Mouse (Mus musculus): ENCODE measurements around the gene Olfr1217. TPM values are rescaled to one million over a fixed set of nuclear protein-coding genes. Genes with fewer than 3 reads are reported as not detected.

The Olfr1217 gene
- not detected for total RNA-seq (2021)
- long read RNA-seq, experiment 1: 0 reads
- long read RNA-seq, experiment 2: 0 reads

DNA sequence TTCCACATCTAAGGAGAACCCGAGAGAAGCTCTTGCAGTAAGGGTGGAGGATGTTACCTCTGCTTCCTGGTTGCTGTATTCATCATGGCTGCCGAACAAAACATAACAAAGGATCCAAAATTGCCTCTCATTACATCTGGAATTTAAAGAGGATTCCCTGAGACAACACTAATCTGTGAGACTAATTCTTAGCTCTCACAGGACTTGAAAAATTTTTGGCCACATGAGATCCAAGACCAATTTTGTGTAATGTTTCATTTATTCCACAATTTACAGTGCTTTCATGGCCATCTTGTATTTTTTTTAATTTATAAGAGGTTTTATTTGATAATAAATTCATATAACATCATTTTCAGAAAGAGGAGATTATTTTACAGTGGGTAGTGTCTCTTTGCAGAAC is at the start of gene Olfr1217:
Gene Olfr1217, minus strand, starts transcription at position 101 of the 400 bp plus-strand sequence.
- DNase-seq: no peak

DNA sequence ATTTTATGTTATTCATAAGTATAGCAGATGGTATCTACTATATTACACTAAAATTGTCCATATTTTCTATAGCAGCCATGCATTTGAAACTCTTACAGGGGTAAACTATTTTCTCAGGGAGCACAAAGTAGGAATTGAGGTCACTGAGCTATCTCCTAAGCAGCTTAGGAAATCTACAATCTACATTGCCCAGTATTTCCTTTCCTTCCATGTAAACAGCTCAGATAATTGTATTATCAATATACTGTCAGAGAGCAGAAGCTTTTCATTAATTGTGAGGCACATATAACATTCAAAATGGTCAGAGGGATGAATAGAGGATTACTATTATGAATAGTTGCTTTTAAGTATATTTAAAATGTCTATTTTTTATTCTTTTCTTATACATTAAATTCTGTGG is 49.6 kb upstream of the Olfr1217 start:
- DNase-seq: no peak

GRCm38 (mm10) chr2:89061087-89061486 is 29.2 kb upstream of the Olfr1217 start, which contains the start of gene Olfr1218:
TSS of gene Olfr1218 (minus strand) at chr2:89061187.
- DNase-seq: no peak

- peak; percentile 8 to 37 for DNase-seq
Observed at GRCm38 (mm10) chr2:89021436-89021835, 10.4 kb downstream of the Olfr1217 start.

DNA sequence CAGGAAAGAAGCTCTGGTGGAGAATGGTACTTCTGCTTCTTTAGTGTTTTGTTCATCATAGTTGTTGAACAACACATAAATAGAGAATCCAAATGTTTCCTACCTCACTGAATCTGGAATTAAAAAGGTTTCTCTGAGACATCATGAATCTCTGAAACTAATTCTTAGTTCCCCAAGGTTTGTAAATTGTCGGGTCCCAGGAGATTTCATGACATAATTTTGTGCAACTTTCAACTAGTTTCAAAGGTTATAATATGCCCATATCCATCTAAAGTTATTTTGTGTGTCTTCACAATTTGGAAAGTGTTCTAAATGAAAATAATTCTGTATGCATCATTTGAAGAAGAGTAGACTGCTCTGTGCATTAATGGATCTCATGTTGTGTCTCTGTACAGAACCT is 13.6 kb downstream of the Olfr1217 start, which contains the start of gene Olfr1216:
Gene Olfr1216, minus strand, starts transcription at position 101 of the 400 bp plus-strand sequence.
- DNase-seq: no peak

DNA sequence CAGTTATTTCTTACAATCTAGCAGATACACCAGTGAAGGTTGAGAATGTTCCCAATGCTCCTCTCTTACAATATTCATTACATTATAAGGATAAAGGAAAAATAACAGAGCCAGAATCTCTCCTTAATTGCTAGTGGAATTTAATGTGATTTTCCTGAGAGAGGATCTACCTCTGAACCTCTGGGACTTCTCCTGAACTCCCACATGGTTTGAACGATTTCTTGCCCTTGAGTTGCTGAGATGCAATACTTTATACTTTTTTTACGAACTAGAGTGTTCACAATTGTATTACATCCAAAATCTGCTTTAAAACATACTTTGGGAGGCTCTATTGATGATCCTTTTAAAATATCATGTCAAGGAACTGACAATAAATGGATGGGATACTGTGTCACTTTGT is 25.0 kb downstream of the Olfr1217 start, which contains the start of gene Olfr1215:
Gene Olfr1215, minus strand, starts transcription at position 101 of the 400 bp plus-strand sequence.
- no peak for DNase-seq

DNA sequence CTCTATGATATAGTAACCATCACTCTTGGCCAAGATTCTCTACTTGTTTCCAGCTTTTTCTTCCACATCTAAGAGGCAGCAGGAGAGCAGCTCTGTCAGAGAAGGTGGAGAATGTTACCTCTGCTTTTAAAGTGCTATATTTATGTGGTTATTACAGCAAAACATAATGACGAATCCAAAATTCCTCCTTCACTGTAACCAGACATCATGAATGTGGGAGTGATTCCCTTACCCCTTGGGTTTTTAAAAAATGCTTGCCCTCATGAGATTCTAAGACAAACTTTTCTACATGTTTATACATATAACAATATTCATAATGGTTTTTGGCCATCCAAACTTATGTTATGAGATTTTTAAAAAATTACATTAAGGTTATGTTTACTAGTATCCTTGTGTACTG is 39.3 kb downstream of the Olfr1217 start, which contains the start of gene Olfr1214:
Gene Olfr1214, minus strand, starts transcription at position 101 of the 400 bp plus-strand sequence.
- DNase-seq: no peak

DNA sequence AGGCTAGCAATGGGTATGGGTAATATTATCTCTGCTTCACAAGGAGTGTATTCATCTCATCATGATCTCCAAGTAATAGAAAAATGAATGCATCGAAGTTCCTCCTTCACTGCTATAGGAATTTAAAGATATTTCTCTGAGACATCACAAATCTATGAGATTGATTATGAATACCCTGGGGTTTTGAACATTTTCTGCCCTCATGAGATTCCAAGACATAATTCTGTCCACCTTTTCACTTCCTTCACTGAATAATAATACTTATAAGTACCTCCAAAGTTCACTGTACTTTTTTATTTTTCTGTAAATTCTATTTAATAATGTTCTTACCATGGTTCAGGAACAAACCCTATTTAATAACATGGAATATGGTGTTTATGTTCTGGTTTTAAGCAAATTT is 51.7 kb downstream of the Olfr1217 start, which contains the start of gene Gm13762:
Gene Gm13762, minus strand, starts transcription at position 101 of the 400 bp plus-strand sequence.
- DNase-seq: no peak

Other genes starting within 250 kb of the Olfr1217 start
- not detected for gene Olfr1201, start 239.0 kb downstream of the Olfr1217 start, total RNA-seq (2021)
- not detected for gene Olfr1202, start 217.6 kb downstream of the Olfr1217 start, total RNA-seq (2021)
- gene Olfr1205, start 202.3 kb downstream of the Olfr1217 start, total RNA-seq (2021): not detected
- gene Olfr1204, start 182.8 kb downstream of the Olfr1217 start, total RNA-seq (2021): not detected
- not detected for gene Olfr1206, start 168.8 kb downstream of the Olfr1217 start, total RNA-seq (2021)
- gene Olfr1208, start 129.8 kb downstream of the Olfr1217 start, total RNA-seq (2021): not detected
- gene Olfr1209, start 116.9 kb downstream of the Olfr1217 start, total RNA-seq (2021): not detected
- gene Olfr1211, start 94.0 kb downstream of the Olfr1217 start, total RNA-seq (2021): not detected
- not detected for gene Olfr1212, start 78.1 kb downstream of the Olfr1217 start, total RNA-seq (2021)
- gene Gm13762, start 51.8 kb downstream of the Olfr1217 start, total RNA-seq (2021): not detected
- not detected for gene Olfr1214, start 39.4 kb downstream of the Olfr1217 start, total RNA-seq (2021)
- not detected for gene Olfr1215, start 25.1 kb downstream of the Olfr1217 start, total RNA-seq (2021)
- gene Olfr1216, start 13.7 kb downstream of the Olfr1217 start, total RNA-seq (2021): not detected
- not detected for gene Olfr1218, start 29.1 kb upstream of the Olfr1217 start, total RNA-seq (2021)
- gene Olfr1219, start 51.4 kb upstream of the Olfr1217 start, total RNA-seq (2021): not detected
- not detected for gene Olfr1220, start 74.8 kb upstream of the Olfr1217 start, total RNA-seq (2021)
- gene Olfr1221, start 85.2 kb upstream of the Olfr1217 start, total RNA-seq (2021): not detected
- gene Olfr1222, start 101.0 kb upstream of the Olfr1217 start, total RNA-seq (2021): not detected
- not detected for gene Olfr1223, start 119.5 kb upstream of the Olfr1217 start, total RNA-seq (2021)
- not detected for gene Olfr1224-ps1, start 132.0 kb upstream of the Olfr1217 start, total RNA-seq (2021)
- not detected for gene Olfr1225, start 142.6 kb upstream of the Olfr1217 start, total RNA-seq (2021)
- gene Olfr1226, start 168.0 kb upstream of the Olfr1217 start, total RNA-seq (2021): not detected
- gene Olfr1228, start 222.0 kb upstream of the Olfr1217 start, total RNA-seq (2021): not detected